Mouse (Mus musculus): ENCODE measurements around the gene Arf3. TPM values are rescaled to one million over a fixed set of nuclear protein-coding genes. Genes with fewer than 3 reads are reported as not detected.
A peak's percentile ranks its signal among the peaks of the same experiment; 100 is the strongest.

Gene Arf3
- polyA plus RNA-seq, 1 experiment from 2014 or later, result 11.9 TPM

DNA sequence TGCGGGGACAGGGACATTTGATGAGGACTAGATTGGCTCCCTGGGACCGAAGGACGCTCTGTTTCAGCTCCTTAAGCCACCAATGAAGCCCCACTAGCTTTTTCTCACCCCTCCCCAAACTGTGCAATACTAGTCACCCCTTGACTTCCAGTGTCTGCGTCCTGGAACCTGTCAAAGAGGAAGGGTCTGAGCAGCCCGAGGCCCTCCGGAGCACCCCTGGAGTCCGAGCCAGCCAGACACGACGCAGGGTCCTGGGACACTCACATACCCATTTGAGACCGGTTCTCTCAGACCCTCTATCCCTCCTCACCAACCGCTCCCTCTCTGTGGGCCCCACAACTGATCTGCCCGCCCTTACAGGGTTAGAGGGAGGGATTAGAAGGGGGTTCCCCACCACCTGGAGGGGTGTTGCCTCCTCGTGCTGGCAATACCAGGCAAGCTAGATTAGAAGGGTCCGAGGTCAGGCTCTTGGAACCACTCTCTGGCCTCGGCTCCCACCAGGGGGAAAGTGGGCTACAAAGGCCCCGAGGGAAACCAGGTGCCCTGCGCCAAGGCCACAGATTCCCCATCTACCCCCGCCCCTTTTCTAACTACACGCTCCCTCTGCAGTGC, 14.1 kb upstream of the Arf3 start:
- Histone ChIP-seq H3K4me2 (no peak overlapping the region), H3K27me3 (peaks cover 100% of the 10 kb centered on the region), H3K4me1 (replicated peaks) (peaks cover 45% of the 10 kb centered on the region), H3K27ac (no peak overlapping the region), H3K36me3 (no peaks in the 10 kb centered on the region), H3K4me3 (replicated peaks) (peak overlapping the region; percentile 23; the same call in 1 of the 2 replicates), H3K9ac (no peak overlapping the region), H3K9me3 (replicated peaks) (no peaks in the 10 kb centered on the region)
- WGBS (ENCODE audit: insufficient replicate concordance), result 2% methylated on average over 19 of the region's 19 CpGs
- DNase-seq (no peak), ATAC-seq (ENCODE audit: low read depth) (no peak; the same call in 1 of the 2 replicates)

DNA sequence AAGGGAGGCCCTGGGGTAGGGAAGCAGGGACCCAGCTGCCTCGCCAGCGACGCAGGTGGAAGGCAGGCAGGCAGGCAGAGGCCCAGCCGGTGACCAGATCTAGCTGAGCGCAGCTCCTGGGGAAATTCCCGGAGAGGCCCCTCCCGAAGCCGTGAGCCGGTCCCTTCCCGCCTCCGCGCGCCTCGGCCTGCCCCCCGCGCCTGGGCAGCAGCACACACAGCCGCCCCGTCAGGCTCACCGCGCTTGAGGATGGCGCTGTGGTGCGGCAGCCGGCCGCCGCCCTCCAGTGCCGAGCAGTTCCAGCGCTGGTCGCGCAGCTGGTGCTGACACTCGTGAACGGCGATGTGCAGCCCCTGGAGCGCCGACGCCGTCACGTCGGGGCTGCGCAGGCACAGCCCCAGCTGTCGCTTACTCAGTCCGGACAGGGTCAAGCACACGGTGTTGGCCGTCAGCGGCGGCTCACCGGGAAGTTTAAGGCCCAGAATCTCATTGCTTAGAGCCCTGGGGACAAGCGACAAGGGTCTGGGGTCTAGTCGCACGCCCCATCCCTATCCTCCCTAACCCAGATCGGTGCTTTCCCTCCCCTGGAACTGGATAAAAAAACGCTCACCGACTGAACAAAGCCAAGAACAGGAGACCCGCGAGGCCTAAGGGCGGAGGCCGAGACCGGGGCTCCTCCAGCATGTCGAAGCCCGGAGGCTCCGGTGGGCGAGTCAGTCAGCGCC, 13.4 kb upstream of the Arf3 start:
- WGBS (ENCODE audit: insufficient replicate concordance), result 2% methylated on average over 62 of the region's 62 CpGs
- DNase-seq (no peak), ATAC-seq (ENCODE audit: low read depth) (no peak)
- no peaks in the 10 kb centered on the region for H3K9me3 ChIP-seq (replicated peaks)
- H3K4me2 ChIP-seq, result peak overlapping the region; percentile 26; the same call in 1 of the 2 replicates
- peaks cover 100% of the 10 kb centered on the region for H3K27me3 ChIP-seq
- H3K9ac ChIP-seq, result no peak overlapping the region
- H3K4me3 ChIP-seq (replicated peaks), result peak overlapping the region; percentile 23
- no peaks in the 10 kb centered on the region for H3K36me3 ChIP-seq
- H3K27ac ChIP-seq, result no peak overlapping the region
- H3K4me1 ChIP-seq (replicated peaks), result peaks cover 46% of the 10 kb centered on the region

DNA sequence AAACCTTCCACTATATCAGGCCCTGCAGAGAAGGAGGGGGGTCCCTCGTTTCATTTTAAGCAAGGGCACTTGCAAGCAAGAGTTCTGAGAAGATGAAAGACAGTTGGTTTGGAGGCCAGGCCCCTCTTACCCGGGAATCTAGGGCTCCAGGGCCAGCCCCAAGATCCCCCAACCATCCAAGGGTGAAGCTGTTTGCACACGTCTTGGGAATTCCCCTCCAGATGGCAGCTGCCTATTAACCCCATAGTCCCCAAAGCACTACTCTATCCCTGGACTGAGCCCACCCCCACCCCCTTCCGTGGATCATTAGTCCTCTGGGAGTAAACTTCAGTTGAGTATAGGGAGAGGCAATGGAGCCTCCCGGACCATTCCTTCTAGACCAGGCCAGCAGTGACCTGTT, 12.5 kb upstream of the Arf3 start:
- 11% methylated on average over 5 of the region's 5 CpGs for WGBS (ENCODE audit: insufficient replicate concordance)
- peaks cover 100% of the 10 kb centered on the region for H3K27me3 ChIP-seq
- H3K27ac ChIP-seq, result no peak overlapping the region
- peaks cover 46% of the 10 kb centered on the region for H3K4me1 ChIP-seq (replicated peaks)
- no peak for ATAC-seq (ENCODE audit: low read depth)
- H3K4me2 ChIP-seq, result no peak overlapping the region
- H3K4me3 ChIP-seq (replicated peaks), result no peak overlapping the region
- no peak overlapping the region for H3K9ac ChIP-seq
- no peaks in the 10 kb centered on the region for H3K9me3 ChIP-seq (replicated peaks)
- H3K36me3 ChIP-seq, result no peaks in the 10 kb centered on the region
- DNase-seq, result no peak

DNA sequence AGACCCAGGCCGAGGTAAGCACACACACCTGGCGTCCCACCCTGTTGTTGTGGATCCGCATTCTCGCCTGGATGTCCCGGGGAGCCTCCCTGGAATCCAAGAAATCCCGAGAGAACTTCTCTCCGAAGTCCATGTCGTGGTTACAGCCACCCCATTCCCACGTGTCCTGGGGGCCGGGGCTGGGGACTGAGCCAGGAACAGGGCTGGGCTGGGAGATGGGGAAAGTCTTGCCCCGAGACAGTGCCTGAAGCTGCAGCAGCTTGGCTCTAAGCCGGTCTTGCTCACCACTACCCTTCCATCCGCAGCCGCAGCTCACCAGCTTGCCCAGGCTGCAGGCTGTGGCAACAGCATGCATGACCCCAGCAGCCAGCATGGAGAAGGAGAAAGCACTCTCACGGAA, 11.1 kb upstream of the Arf3 start:
- 22% methylated on average over 15 of the region's 15 CpGs for WGBS (ENCODE audit: insufficient replicate concordance)
- Histone ChIP-seq H3K4me2 (no peak overlapping the region), H3K27ac (no peak overlapping the region), H3K9me3 (replicated peaks) (no peaks in the 10 kb centered on the region), H3K27me3 (peaks cover 99% of the 10 kb centered on the region), H3K9ac (no peak overlapping the region), H3K4me1 (replicated peaks) (peaks cover 46% of the 10 kb centered on the region), H3K4me3 (replicated peaks) (no peak overlapping the region), H3K36me3 (no peaks in the 10 kb centered on the region)
- ATAC-seq (ENCODE audit: low read depth) (no peak), DNase-seq (no peak)

DNA sequence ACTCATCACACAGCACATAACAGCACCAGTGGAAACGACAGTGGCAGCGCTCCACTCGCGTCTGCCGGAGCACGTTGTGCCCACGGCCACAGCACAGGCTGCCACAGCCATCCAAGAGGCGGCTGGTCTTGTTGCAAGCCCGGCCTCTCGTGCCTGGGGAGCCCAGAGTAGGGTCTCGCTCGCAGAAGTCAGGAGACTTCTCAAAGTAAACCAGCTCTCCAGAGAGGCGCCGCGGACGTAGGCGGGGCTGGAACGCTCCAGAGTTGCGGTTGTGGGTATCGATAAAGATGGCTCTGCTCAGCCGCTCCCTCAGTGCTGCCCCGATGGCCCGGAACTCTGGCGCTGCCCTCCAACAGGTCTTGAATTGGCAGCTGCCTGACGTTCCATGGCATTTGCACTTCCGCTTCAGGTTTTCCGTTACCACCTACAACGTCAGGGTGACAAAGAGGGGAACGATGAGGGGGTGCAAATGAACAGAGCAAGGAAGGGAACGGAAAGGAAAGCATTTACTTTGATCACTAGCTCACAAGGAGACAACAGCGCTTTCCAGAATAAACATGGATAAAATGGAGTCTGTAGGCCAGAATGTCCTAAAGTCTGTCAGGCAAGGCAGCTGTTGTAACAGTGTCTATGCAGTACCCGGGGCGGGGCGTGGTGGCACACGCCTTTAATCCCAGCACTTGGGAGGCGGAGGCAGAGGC, 9.6 kb upstream of the Arf3 start:
- ATAC-seq (ENCODE audit: low read depth), result no peak; the same call in 1 of the 2 replicates
- WGBS (ENCODE audit: insufficient replicate concordance), result 2% methylated on average over 36 of the region's 36 CpGs
- no peaks in the 10 kb centered on the region for H3K9me3 ChIP-seq (replicated peaks)
- no peak overlapping the region for H3K27ac ChIP-seq
- peak overlapping the region; percentile 46 for H3K9ac ChIP-seq
- peaks cover 37% of the 10 kb centered on the region for H3K4me1 ChIP-seq (replicated peaks)
- H3K4me2 ChIP-seq, result peak overlapping the region; percentile 65
- H3K36me3 ChIP-seq, result no peaks in the 10 kb centered on the region
- peaks cover 99% of the 10 kb centered on the region for H3K27me3 ChIP-seq
- peak; percentile 23 for DNase-seq
- peak overlapping the region; percentile 50 for H3K4me3 ChIP-seq (replicated peaks)

DNA sequence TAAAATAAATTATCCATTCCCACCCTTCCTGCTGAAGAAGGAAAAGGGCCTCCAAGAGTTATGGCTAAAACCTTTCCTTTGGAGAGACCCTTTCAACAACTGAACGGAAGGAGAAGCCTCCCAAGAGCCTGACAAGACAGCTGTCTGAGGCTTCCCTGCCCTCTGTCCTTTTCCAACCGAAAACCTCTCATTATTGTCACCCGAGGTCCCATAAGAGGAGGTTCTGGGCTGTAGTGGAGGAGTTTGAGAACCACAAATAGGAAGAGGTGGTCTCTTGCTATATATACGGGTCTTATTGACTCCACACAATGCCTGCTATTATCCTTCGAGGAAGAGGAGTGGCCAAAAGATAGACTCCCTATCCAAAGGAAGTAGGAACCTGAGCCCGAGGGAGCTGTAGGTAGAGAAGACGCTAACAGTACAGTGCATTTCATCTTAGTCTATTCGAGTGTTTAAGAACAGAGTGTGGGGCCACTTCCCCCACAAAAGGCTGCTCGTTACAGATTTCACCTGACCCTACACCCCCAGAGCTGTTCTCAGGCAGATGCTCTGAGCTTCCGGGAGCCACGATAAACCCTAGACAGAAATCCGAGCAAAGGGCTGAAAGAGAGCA, 8.9 kb upstream of the Arf3 start:
- ATAC-seq (ENCODE audit: low read depth), result no peak
- H3K9ac ChIP-seq, result no peak overlapping the region

DNA sequence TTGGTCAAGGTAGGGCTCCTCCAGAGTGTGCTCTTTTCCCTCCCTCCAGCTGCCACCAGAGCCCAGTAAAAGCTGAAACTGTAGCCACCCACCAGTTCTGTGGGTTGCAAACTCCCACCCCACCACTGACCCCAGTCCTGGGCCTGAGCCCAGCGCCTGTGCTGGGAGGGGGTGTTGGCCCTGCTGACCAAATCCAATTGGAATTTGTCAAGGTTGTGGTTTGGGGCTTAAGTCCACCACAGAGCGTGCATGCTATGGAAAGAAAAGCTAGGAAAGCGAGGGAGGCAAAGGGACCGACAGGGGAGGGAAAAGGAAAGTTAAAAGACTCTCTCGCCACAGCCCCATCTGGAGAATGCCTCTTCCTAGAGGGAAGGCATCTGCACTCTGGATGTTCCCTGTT, 5.2 kb upstream of the Arf3 start:
- ATAC-seq (ENCODE audit: low read depth) (no peak), DNase-seq (no peak)
- Histone ChIP-seq H3K27me3 (peaks cover 84% of the 10 kb centered on the region), H3K4me2 (no peak overlapping the region), H3K9me3 (replicated peaks) (no peaks in the 10 kb centered on the region), H3K4me3 (replicated peaks) (no peak overlapping the region), H3K36me3 (no peaks in the 10 kb centered on the region), H3K4me1 (replicated peaks) (peaks cover 18% of the 10 kb centered on the region), H3K27ac (no peak overlapping the region), H3K9ac (no peak overlapping the region)
- WGBS (ENCODE audit: insufficient replicate concordance), result 51% methylated on average over 5 of the region's 5 CpGs

More for the DNA sequence above, 8.9 kb upstream of the Arf3 start:
- H3K4me2 ChIP-seq, result peak overlapping the region; percentile 65
- peaks cover 92% of the 10 kb centered on the region for H3K27me3 ChIP-seq
- H3K36me3 ChIP-seq, result no peaks in the 10 kb centered on the region
- DNase-seq, result no peak
- H3K27ac ChIP-seq, result no peak overlapping the region
- peak overlapping the region; percentile 50 for H3K4me3 ChIP-seq (replicated peaks)
- H3K9me3 ChIP-seq (replicated peaks), result no peaks in the 10 kb centered on the region
- H3K4me1 ChIP-seq (replicated peaks), result peaks cover 30% of the 10 kb centered on the region
- 5% methylated on average over 12 of the region's 12 CpGs for WGBS (ENCODE audit: insufficient replicate concordance)

DNA sequence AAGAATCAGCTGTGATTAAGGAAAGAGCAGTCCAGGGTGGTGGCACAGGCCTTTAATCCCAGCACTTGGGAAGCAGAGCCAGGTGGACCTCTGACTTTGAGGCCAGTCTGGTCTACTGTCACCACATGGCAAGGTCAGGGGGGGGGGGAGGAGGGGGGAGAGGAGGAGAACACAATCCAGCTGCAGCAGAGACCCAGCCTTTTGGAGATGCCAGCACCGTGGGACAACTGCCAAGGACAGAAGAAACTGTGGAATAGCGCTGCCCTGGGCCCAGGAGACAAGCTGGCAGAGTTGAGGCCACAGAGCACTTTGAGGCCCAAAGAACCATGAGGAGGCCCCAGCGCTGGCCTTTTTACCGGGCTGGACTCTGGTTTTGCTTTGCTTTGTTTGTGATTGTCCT, 2.9 kb upstream of the Arf3 start:
- peaks cover 63% of the 10 kb centered on the region for H3K27me3 ChIP-seq

DNA sequence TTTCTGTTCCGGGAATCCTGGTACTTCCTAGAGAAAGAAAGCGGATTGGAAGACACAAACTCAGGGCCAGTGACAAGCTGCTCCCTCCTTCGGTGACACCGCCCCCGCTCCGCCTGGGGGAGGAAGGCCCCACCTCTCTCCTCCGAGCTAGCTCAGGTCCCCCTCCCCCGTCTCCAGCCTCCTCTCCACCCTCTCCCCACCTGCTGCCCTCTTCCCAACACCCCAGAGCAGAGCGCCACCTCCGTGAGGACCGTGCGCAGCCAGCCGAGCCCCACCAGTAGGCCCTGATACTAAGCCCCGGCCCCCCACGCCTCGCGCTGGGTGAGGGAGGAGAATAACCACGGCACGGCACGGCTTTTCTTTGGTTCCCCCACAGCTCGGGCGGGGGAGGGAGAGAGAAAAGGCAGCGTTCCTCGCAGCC, 803 bp downstream of the Arf3 start:
- Histone ChIP-seq H3K36me3 (peaks cover 9% of the 10 kb centered on the region), H3K4me1 (replicated peaks) (peaks cover 25% of the 10 kb centered on the region), H3K27me3 (peaks cover 30% of the 10 kb centered on the region), H3K9me3 (replicated peaks) (no peaks in the 10 kb centered on the region), H3K9ac (peak overlapping the region; percentile 87), H3K4me3 (replicated peaks) (peak overlapping the region; percentile 85), H3K4me2 (peak overlapping the region; percentile 99), H3K27ac (peak overlapping the region; percentile 62)
- DNase-seq (peak; percentile 58), ATAC-seq (ENCODE audit: low read depth) (peak; percentile 70)
- 2% methylated on average over 19 of the region's 24 CpGs for WGBS (ENCODE audit: insufficient replicate concordance)

More for the DNA sequence above, 2.9 kb upstream of the Arf3 start:
- DNase-seq (no peak), ATAC-seq (ENCODE audit: low read depth) (no peak)
- Histone ChIP-seq H3K27ac (no peak overlapping the region), H3K36me3 (no peaks in the 10 kb centered on the region), H3K4me3 (replicated peaks) (no peak overlapping the region), H3K9ac (no peak overlapping the region), H3K4me2 (no peak overlapping the region), H3K4me1 (replicated peaks) (peaks cover 25% of the 10 kb centered on the region), H3K9me3 (replicated peaks) (no peaks in the 10 kb centered on the region)
- WGBS (ENCODE audit: insufficient replicate concordance), result 57% methylated on average over 4 of the region's 4 CpGs

DNA sequence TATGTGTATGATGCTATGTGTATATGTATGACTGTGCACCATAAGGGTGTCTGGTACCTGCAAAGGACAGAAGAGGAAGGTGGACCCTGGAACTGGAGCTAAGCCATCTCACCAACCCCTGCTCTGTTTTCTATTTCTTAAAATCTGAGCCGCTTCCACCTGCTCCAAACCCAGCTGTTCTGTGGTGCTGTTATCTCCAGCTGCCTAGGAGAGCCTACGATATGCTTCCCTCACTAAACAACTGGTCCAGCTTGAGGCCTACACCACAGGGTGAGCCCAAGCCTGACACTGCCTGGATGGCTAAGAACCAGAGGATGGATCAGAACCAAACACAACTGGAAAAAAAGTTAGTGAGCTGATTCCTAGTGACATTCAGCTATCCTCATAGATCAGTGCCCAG, 8.9 kb downstream of the Arf3 start:
- Histone ChIP-seq H3K27me3 (no peaks in the 10 kb centered on the region), H3K9me3 (replicated peaks) (no peaks in the 10 kb centered on the region), H3K4me2 (no peak overlapping the region), H3K9ac (no peak overlapping the region), H3K4me1 (replicated peaks) (peaks cover 32% of the 10 kb centered on the region), H3K27ac (no peak overlapping the region), H3K36me3 (peaks cover 11% of the 10 kb centered on the region), H3K4me3 (replicated peaks) (no peak overlapping the region)
- 56% methylated on average over 2 of the region's 2 CpGs for WGBS (ENCODE audit: insufficient replicate concordance)
- no peak for DNase-seq
- no peak for ATAC-seq (ENCODE audit: low read depth)

DNA sequence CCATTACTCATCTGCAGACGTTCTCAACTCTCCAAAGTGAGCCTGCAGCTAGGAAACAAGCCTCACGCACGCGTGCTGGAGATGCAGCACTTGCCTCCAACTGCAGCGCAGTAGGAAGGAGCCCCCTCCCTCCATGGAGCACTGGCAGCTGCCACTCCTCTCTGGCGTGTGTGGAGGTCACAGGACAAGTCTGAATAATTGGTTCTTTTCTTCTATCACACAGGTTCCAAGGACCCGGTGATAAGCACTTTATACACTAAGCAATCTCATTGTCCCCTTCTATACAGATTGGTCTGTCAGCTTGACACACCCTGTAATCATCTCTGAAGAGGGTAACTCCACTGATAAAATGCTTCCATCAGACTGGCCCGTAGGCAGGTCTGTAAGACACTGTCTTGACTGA, 10.0 kb downstream of the Arf3 start:
- Histone ChIP-seq H3K36me3 (peaks cover 11% of the 10 kb centered on the region), H3K4me3 (replicated peaks) (no peak overlapping the region), H3K4me1 (replicated peaks) (peaks cover 33% of the 10 kb centered on the region), H3K9me3 (replicated peaks) (no peaks in the 10 kb centered on the region), H3K4me2 (no peak overlapping the region), H3K27ac (no peak overlapping the region), H3K9ac (no peak overlapping the region), H3K27me3 (no peaks in the 10 kb centered on the region)
- no peak for DNase-seq
- ATAC-seq (ENCODE audit: low read depth), result peak; percentile 89
- WGBS (ENCODE audit: insufficient replicate concordance), result 47% methylated on average over 8 of the region's 8 CpGs

All from liver, embryonic 13.5 days (tissue).